Mouse (Mus musculus) lung, postnatal 10 days (tissue): ENCODE results near the gene Tnfrsf11a.
"Not testable (repeated sequence)": the region's sequence is repeated elsewhere in the genome, so short reads cannot be mapped to it uniquely, and the experiment has no call there.

Source experiments
- DNase-seq: peaks from one replicate; pipeline ENCODE4 v3.0.0; 2021

Gene Tnfrsf11a

GRCm38 (mm10) chr1:105786731-105787357 is 6.3 kb downstream of the Tnfrsf11a start:
- peak; percentile 42 for DNase-seq

GRCm38 (mm10) chr1:105790103-105790502 is 9.6 kb downstream of the Tnfrsf11a start:
- DNase-seq, result no peak

DNA sequence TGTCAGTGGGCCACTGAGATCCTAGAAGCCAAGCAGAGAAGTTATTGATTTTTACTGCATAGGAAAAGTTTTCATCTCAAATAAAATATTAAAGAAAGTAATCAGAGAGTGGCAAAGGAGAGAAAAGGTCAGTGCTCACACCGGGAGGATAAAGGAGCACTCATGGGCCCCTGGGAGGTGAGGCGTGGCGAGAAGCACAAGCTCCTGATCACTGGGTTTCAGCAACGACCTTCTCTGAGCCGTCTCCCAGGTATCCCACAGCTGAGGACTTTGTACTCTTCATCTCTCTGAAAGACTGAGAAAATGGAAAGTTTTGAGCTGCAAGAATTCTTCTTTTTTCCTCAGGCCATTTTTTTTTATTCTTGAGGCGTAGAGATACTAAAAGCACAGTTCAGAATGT is 14.2 kb downstream of the Tnfrsf11a start:
- DNase-seq, result no peak

DNA sequence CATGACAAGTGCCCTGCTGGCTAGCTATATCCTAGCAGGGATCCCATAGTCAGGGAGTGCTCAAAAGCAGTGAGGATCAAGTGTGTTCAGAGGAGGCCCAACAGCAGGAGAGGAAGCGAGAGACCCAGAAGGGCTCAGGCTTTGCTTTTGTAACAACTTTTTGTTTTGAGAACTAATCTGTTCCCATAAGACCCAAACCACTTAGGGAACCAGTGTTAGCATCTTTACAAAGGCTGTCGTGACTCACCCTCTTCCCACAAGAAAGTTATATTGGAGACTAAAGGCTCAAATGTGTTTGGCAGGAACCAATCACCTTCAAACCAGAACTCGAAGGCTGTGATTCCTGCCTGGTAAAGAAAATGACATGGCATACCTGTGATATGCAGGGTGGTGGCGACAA is 15.2 kb downstream of the Tnfrsf11a start:
- no peak for DNase-seq

DNA sequence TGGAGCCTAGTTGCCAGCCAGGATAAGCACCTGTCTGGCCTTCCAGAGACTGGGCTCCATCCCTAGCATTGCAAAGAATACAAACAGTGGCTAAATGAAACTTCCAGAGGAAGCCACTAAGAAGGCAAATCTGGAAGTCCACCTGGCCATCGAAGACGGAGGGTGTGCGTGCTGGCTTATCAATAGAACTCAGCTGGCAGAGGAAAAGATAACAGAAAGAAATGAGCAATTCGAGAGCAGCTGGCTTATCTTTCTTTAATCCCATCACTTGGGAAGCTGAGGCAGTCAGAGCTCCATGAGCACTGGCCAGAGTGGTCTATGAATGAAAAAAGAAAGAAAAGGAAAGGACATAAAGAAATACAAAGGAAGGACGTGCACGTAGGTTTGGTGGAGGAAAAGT is 20.1 kb downstream of the Tnfrsf11a start:
- no peak for DNase-seq

- DNase-seq, result no peak
Measured at GRCm38 (mm10) chr1:105801252-105801651, 20.7 kb downstream of the Tnfrsf11a start.

DNA sequence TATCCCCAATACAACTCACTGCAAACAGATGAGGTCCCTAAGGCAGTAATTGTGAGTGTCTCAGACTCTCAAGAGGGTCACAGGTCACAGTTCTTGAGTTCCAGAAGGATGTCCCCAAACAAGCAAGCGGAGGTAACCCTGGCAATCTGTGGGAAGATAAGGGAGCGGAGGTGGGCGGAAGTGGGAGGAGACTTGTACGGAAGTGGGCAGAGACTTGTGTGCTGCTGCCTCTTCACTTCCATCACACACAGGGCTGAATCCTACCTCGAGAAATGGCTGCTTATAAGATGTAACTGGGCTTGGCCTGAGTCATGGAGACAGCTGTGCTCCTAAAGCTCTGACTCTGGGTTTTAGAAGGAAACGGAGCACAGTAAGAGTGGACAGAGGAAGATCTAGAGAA is 22.4 kb downstream of the Tnfrsf11a start:
- DNase-seq, result no peak

DNA sequence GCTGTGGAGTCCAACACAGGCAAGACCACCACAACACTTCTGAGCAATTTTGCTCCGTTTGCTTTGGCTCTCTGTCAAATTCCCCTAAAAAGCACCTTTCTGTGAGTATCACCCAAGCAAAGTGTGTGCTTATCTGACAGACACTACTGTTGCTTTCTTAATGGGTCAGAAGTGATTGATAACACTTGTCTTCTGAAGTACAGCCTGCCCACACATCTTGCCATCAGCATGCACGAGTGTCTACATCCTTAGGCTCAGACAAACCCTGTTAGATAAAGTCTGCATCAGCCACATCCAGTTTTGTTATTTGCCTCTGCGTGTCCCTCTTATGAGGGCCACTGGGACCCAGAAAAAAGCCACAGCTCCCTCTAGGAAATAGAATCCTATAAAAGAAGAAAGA is 23.8 kb downstream of the Tnfrsf11a start:
- DNase-seq, result no peak

GRCm38 (mm10) chr1:105805565-105805964 is 25.0 kb downstream of the Tnfrsf11a start:
- DNase-seq, result no peak

- no peak for DNase-seq
Measured at GRCm38 (mm10) chr1:105807028-105807722, 26.7 kb downstream of the Tnfrsf11a start.

DNA sequence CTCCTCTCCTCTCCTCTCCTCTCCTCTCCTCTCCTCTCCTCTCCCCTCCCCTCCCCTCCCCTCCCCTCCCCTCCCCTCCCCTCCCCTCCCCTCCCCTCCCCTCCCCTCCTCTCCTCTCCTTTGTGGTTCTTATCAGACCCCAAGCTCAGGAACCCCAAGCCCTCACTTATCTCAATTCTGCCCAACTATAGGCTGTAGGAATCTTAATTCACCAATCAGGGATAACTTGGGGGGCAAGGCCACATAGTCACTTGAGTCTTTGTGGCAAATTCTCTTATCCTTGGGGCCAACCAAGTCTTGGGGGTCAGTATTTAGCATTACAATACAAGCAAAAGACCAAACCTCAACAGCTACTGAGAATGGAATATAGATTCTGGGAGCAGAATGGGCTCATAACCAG is 31.5 kb downstream of the Tnfrsf11a start:
- DNase-seq, result not testable (repeated sequence)

- DNase-seq, result peak; percentile 8
Measured at GRCm38 (mm10) chr1:105812960-105813708, 32.6 kb downstream of the Tnfrsf11a start.

DNA sequence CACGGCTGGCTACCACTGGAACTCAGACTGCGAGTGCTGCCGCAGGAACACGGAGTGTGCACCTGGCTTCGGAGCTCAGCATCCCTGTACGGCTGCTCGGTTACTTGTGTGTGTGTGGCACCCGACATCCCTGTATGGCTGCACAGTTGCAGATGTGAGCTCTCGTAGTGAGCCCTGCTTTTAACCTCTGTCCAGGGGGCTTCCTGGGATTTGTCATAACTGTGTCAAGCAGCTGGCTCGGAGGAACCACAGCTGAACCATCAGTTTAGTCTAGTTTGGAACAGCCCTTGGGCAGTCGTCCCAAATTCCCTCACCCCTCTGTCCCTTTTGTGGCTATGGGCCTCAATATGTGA is 33.2 kb downstream of the Tnfrsf11a start:
- peak; percentile 18 for DNase-seq

GRCm38 (mm10) chr1:105814402-105815270 is 34.1 kb downstream of the Tnfrsf11a start:
- no peak for DNase-seq

GRCm38 (mm10) chr1:105815310-105815709 is 34.8 kb downstream of the Tnfrsf11a start:
- no peak for DNase-seq

DNA sequence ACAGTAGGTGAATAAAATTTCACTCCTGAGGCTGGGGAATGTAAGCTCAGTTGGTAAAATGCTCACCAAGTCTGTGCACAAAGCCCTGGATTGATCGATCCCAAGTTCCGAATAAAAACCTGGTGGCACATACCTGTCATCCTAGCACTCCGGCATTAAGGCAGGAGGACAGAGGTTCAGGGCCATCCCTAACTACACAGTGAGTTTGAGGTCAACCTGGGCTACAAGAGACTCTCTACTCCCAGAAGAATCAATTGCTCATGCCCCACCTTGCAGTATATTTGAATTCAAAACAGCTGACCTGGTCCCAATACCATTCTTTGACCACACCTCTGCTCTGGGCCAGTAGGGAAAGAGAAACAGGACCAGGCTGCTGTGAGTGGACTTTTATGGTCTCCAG is 35.2 kb downstream of the Tnfrsf11a start:
- DNase-seq, result no peak

DNA sequence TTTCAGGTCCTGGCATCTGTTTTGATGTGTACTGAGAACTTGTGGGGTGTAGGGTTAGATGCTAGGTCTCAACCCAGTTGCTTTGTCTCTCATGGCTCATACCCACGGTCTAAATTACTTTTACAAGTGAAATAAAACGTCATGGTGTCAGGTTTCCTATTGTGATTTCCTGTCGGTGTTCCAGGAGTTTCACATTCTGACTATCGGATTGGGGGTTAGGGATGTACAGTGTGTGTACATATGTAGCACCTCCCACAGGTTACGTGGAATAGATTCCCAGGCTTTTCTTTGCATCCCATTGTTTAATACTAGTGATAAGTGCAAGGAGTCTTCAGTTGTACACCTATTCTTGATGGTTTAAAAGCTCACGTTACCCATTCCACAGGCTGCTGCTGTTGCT is 38.5 kb downstream of the Tnfrsf11a start:
- DNase-seq, result no peak

DNA sequence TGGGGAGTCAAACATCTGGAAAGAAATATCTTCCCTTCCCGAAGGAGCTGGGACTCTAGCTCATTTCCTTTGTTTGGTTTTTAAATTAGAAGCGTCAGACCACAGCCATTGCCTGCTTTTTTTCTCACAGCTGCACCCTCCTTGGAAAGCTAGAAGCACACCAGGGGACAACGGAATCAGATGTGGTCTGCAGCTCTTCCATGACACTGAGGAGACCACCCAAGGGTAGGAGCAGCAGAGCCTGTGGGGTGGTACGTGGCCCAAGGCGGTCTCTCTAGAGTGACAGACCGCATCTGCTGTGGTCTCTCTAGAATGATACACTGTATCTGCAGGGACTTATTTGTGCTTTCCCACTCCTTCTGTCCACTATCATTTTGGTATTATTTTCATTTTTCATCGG is 39.2 kb downstream of the Tnfrsf11a start:
- no peak for DNase-seq

DNA sequence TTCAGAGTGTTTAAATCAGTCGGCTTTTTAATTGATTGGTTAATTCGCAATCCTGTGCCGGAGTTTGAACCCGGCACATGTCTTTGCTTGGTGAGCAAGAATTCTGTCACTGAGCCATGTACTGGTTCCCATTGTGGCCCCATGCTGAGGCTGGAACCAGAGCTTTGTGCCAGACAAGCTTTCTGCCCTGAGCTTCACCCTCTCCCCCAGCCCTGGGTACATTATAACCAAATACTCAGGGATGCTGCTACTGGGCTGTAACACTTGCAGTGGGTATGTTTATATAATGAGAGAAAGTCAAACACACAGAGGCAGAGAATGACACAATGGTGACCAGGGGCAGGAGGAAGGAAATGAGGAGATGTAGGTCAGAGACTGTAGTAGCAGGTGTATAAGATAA is 43.8 kb downstream of the Tnfrsf11a start:
- DNase-seq, result no peak

DNA sequence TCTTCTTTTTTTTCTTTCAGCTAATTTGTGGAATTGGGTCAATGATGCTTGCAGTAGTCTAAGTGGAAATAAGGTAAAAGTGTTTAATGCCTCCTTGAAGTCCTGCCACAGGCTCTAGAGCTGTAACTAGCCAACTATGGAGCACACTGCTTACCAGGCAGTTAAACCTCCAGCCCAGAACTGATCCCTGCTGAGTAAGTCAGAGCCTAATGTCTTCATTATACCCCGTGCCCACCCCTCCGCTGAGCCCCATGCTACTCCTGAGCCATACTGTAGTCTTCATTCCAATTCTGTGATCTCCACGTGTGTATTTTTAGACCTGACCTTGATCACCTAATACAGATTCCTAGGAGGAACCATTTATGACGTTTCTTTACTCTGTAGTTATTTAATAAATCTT is 44.5 kb downstream of the Tnfrsf11a start:
- DNase-seq, result no peak

- no peak for DNase-seq
Measured at GRCm38 (mm10) chr1:105827374-105827773, 46.9 kb downstream of the Tnfrsf11a start.

- DNase-seq, result no peak
Measured at GRCm38 (mm10) chr1:105827786-105828345, 47.3 kb downstream of the Tnfrsf11a start.

- DNase-seq, result no peak
Measured at GRCm38 (mm10) chr1:105829171-105829570, 48.7 kb downstream of the Tnfrsf11a start.
